25 mouse cellular contexts compared by ENCODE assay signal in genomic region chr11:120064006-120064667, GRCm38 (mm10). TPM values are rescaled to one million over a fixed set of nuclear protein-coding genes. Genes with fewer than 3 reads are reported as not detected.
DNase-seq lines count a peak whose midpoint lies in the region; ATAC-seq and TF ChIP-seq lines count a peak whose summit lies in the region.
"Had no signal": no experiment of that assay in that cellular context is flagged by ENCODE, and none has a peak within 500 bp of the region (broad histone marks: within the 10 kb centered on the region; RNA-seq: fewer than 3 reads in every experiment).

No protein-coding gene starts in this region.

- no peak overlapping the region for H3K9ac ChIP-seq in hindbrain, postnatal 0 days (replicated peaks; ENCODE audit: low read length)
- H3K9ac ChIP-seq in hindbrain, embryonic 11.5 days (ENCODE audit: low read depth, low read length), result no peak overlapping the region
- H3K9ac ChIP-seq in neural tube, embryonic 12.5 days, result peak overlapping the region; percentile 9; the same call in 1 of the 2 replicates
- H3K9ac ChIP-seq in neural tube, embryonic 15.5 days (replicated peaks), result no peak overlapping the region
- H3K9ac ChIP-seq: embryonic facial prominence, embryonic 15.5 days had no signal

- H3K36me3 ChIP-seq in hindbrain, postnatal 0 days (ENCODE audit: insufficient read depth, low read length), result peaks cover 22% of the 10 kb centered on the region; the same call in 1 of the 2 replicates
- peaks cover 3% of the 10 kb centered on the region; the same call in 1 of the 2 replicates for H3K36me3 ChIP-seq in hindbrain, embryonic 11.5 days (ENCODE audit: control insufficient read depth, insufficient read depth, low read length)
- peaks cover 59% of the 10 kb centered on the region for H3K36me3 ChIP-seq in neural tube, embryonic 12.5 days
- H3K36me3 ChIP-seq in neural tube, embryonic 15.5 days, result peaks cover 29% of the 10 kb centered on the region
- no peaks in the 10 kb centered on the region for H3K36me3 ChIP-seq in myocyte (ENCODE audit: control insufficient read depth, insufficient read depth)

- H3K4me2 ChIP-seq in hindbrain, postnatal 0 days (ENCODE audit: low read depth, low read length), result no peak overlapping the region
- H3K4me2 ChIP-seq in hindbrain, embryonic 11.5 days (replicated peaks; ENCODE audit: low read depth, low read length), result no peak overlapping the region
- no peak overlapping the region for H3K4me2 ChIP-seq in neural tube, embryonic 12.5 days (replicated peaks)
- H3K4me2 ChIP-seq in neural tube, embryonic 15.5 days, result no peak overlapping the region
- no peak overlapping the region for H3K4me2 ChIP-seq in myocyte (ENCODE audit: low read depth)
- H3K4me2 ChIP-seq: embryonic facial prominence, embryonic 15.5 days; heart, embryonic 11.5 days had no signal

- no peaks in the 10 kb centered on the region for H3K27me3 ChIP-seq in hindbrain, postnatal 0 days (ENCODE audit: insufficient read depth, low read length)
- H3K27me3 ChIP-seq in hindbrain, embryonic 11.5 days (ENCODE audit: control insufficient read depth, insufficient read depth, low read length), result no peaks in the 10 kb centered on the region
- no peaks in the 10 kb centered on the region for H3K27me3 ChIP-seq in neural tube, embryonic 12.5 days (replicated peaks)
- H3K27me3 ChIP-seq in neural tube, embryonic 15.5 days (replicated peaks), result no peaks in the 10 kb centered on the region
- peaks cover 24% of the 10 kb centered on the region for H3K27me3 ChIP-seq in myocyte (ENCODE audit: control insufficient read depth, insufficient read depth, insufficient read length)
- H3K27me3 ChIP-seq: embryonic facial prominence, embryonic 15.5 days had no signal

- WGBS in hindbrain, postnatal 0 days, result 64% methylated on average over 12 of the region's 13 CpGs
- WGBS in hindbrain, embryonic 11.5 days, result 87% methylated on average over 13 of the region's 13 CpGs
- WGBS in neural tube, embryonic 12.5 days, result 89% methylated on average over 13 of the region's 13 CpGs
- WGBS in neural tube, embryonic 15.5 days, result 84% methylated on average over 11 of the region's 13 CpGs

- H3K79me2 ChIP-seq in myocyte (ENCODE audit: control insufficient read depth, insufficient read depth), result no peaks in the 10 kb centered on the region

- H3K4me3 ChIP-seq in hindbrain, postnatal 0 days (ENCODE audit: low read length), result no peak overlapping the region
- H3K4me3 ChIP-seq in hindbrain, embryonic 11.5 days (ENCODE audit: low read depth, low read length), result no peak overlapping the region
- no peak overlapping the region for H3K4me3 ChIP-seq in neural tube, embryonic 12.5 days
- H3K4me3 ChIP-seq in neural tube, embryonic 15.5 days (replicated peaks), result no peak overlapping the region
- H3K4me3 ChIP-seq in myocyte, result no peak overlapping the region
- H3K4me3 ChIP-seq: embryonic facial prominence, embryonic 15.5 days had no signal

- 0 out of 2 replicates have a peak overlapping the region, but pooled peaks have one; percentile 27 for H3K27ac ChIP-seq in hindbrain, postnatal 0 days
- H3K27ac ChIP-seq in hindbrain, embryonic 11.5 days (ENCODE audit: low read depth, low read length), result no peak overlapping the region
- no peak overlapping the region for H3K27ac ChIP-seq in neural tube, embryonic 12.5 days
- H3K27ac ChIP-seq in neural tube, embryonic 15.5 days (replicated peaks), result no peak overlapping the region
- H3K27ac ChIP-seq: embryonic facial prominence, embryonic 15.5 days had no signal

- no peak for DNase-seq in hindbrain, postnatal 0 days (ENCODE audit: low spot score)
- DNase-seq in hindbrain, embryonic 11.5 days (ENCODE audit: low spot score), result no peak
- DNase-seq in kidney, adult 11 months, result no peak
- DNase-seq in kidney, adult 9 months, result no peak
- DNase-seq: cerebellum, adult 2 months; cerebellum, postnatal 36 days; kidney, adult 18-20 months; kidney, postnatal 10 days; left cerebral cortex, postnatal 4 days; lung, adult 18-20 months; lung, postnatal 10 days; midbrain, embryonic 14.5 days; right cerebral cortex, postnatal 14 days; spleen, adult 18-20 months; thymus, postnatal 14 days had no signal

- no peak for ATAC-seq in hindbrain, postnatal 0 days
- ATAC-seq in hindbrain, embryonic 11.5 days (ENCODE audit: low FRiP score), result no peak
- no peak for ATAC-seq in neural tube, embryonic 12.5 days (ENCODE audit: low FRiP score, low read depth)
- ATAC-seq in neural tube, embryonic 15.5 days (ENCODE audit: low FRiP score), result no peak
- ATAC-seq in granulocyte monocyte progenitor cell, adult 5-6 weeks (replicated peaks; ENCODE audit: poor library complexity, severe bottlenecking), result peak; percentile 73
- ATAC-seq: forebrain, embryonic 14.5 days; hindbrain, embryonic 16.5 days had no signal

- TF ChIP-seq CTCF in hindbrain, postnatal 0 days (IDR thresholded peaks at IDR 0.05; ENCODE audit: low read depth), result no peak

- H3K4me1 ChIP-seq in hindbrain, postnatal 0 days (ENCODE audit: insufficient read depth, low read length), result 0 out of 2 replicates have a peak, but pooled peaks cover 4% of the 10 kb centered on the region
- H3K4me1 ChIP-seq in hindbrain, embryonic 11.5 days (replicated peaks; ENCODE audit: control insufficient read depth, insufficient read depth, low read length), result no peaks in the 10 kb centered on the region
- H3K4me1 ChIP-seq in neural tube, embryonic 12.5 days, result no peaks in the 10 kb centered on the region
- 0 out of 2 replicates have a peak, but pooled peaks cover under 1% of the 10 kb centered on the region for H3K4me1 ChIP-seq in neural tube, embryonic 15.5 days

- no peaks in the 10 kb centered on the region for H3K9me3 ChIP-seq in hindbrain, postnatal 0 days (ENCODE audit: low read length)
- H3K9me3 ChIP-seq in hindbrain, embryonic 11.5 days (ENCODE audit: control insufficient read depth, low read length), result no peaks in the 10 kb centered on the region
- no peaks in the 10 kb centered on the region for H3K9me3 ChIP-seq in neural tube, embryonic 12.5 days
- no peaks in the 10 kb centered on the region for H3K9me3 ChIP-seq in neural tube, embryonic 15.5 days (replicated peaks)
- H3K9me3 ChIP-seq: embryonic facial prominence, embryonic 15.5 days; G1E had no signal

- TF ChIP-seq POLR2A in myocyte (IDR thresholded peaks at IDR 0.05; ENCODE audit: insufficient read length, low read depth), result no peak

- H3ac ChIP-seq in myocyte (ENCODE audit: control insufficient read depth, insufficient read length), result no peak overlapping the region

TF ChIP-seq in myocyte, 11 proteins besides CTCF, POLR2A, EP300 and RAD21 (continues in another document):
- TF ChIP-seq REST (IDR thresholded peaks at IDR 0.05; ENCODE audit: insufficient read depth, insufficient read length) (no peak), TCF3 (IDR thresholded peaks at IDR 0.05; ENCODE audit: insufficient read length, low read depth) (peak; percentile 53), E2F4 (IDR thresholded peaks at IDR 0.05; ENCODE audit: insufficient read depth) (no peak), MYOD1 (IDR thresholded peaks at IDR 0.05; ENCODE audit: control insufficient read depth in 1 of 3, insufficient read length in 2 of 3, low read depth in 2 of 3) (peak; percentile 0 to 89 (median 40)), SRF (IDR thresholded peaks at IDR 0.05; ENCODE audit: control insufficient read depth, insufficient read length, low read depth) (no peak)

RNA-seq across cellular contexts. Expression of gene Aatk, which starts 17.2 kb away (rescaled TPM):
- 161 and 184 TPM in 2 replicates for total RNA-seq in hindbrain, postnatal 0 days (2014; rRNA removed)
- polyA plus RNA-seq in hindbrain, postnatal 0 days (2015; fragmentation: Nextera tagmentation; extraction: Ambion mirVana), result 33.3 and 35.5 TPM in 2 replicates
- polyA plus RNA-seq in hindbrain, embryonic 11.5 days (2014; fragmentation: Nextera tagmentation; extraction: Ambion mirVana), result 1.9 TPM in 2 replicates
- polyA plus RNA-seq in neural tube, embryonic 12.5 days (2016; fragmentation: Nextera tagmentation; extraction: Ambion mirVana), result 14.6 and 17.6 TPM in 2 replicates
- polyA plus RNA-seq in neural tube, embryonic 15.5 days (2015; fragmentation: Nextera tagmentation; extraction: Ambion mirVana), result 38.2 and 46.2 TPM in 2 replicates
- total RNA-seq in granulocyte monocyte progenitor cell, adult 5-6 weeks (2014; fragmentation: Nextera tagmentation), result 8.3 and 15.1 TPM in 2 replicates
- 5.2 and 8.3 TPM in 2 replicates for total RNA-seq in granulocyte monocyte progenitor cell, adult 5-6 weeks (2017)
- polyA plus RNA-seq in myocyte (2012; fragmentation: generic; extraction: Trizol), result 0.26 TPM
- total RNA-seq: megakaryocyte-erythroid progenitor cell, adult 5-6 weeks had no signal
- polyA plus RNA-seq: G1E had no signal

RNA-seq across cellular contexts. Expression of gene Cep131, which starts 22.5 kb away (rescaled TPM):
- 18.5 and 18.7 TPM in 2 replicates for total RNA-seq in hindbrain, postnatal 0 days (2014; rRNA removed)
- polyA plus RNA-seq in hindbrain, postnatal 0 days (2015; fragmentation: Nextera tagmentation; extraction: Ambion mirVana), result 23.3 and 26.4 TPM in 2 replicates
- polyA plus RNA-seq in hindbrain, embryonic 11.5 days (2014; fragmentation: Nextera tagmentation; extraction: Ambion mirVana), result 24.2 and 24.6 TPM in 2 replicates
- 41.3 and 43.6 TPM in 2 replicates for polyA plus RNA-seq in neural tube, embryonic 12.5 days (2016; fragmentation: Nextera tagmentation; extraction: Ambion mirVana)
- 26.0 and 27.2 TPM in 2 replicates for polyA plus RNA-seq in neural tube, embryonic 15.5 days (2015; fragmentation: Nextera tagmentation; extraction: Ambion mirVana)
- 8.3 and 14.9 TPM in 2 replicates for total RNA-seq in granulocyte monocyte progenitor cell, adult 5-6 weeks (2014; fragmentation: Nextera tagmentation)
- total RNA-seq in granulocyte monocyte progenitor cell, adult 5-6 weeks (2017), result 11.3 and 23.8 TPM in 2 replicates
- 12.2 TPM for polyA plus RNA-seq in myocyte (2012; fragmentation: generic; extraction: Trizol)

RNA-seq across cellular contexts. Expression of gene Tepsin, which starts 34.4 kb away (rescaled TPM):
- total RNA-seq in hindbrain, postnatal 0 days (2014; rRNA removed), result 30.6 and 31.6 TPM in 2 replicates
- 13.8 and 14.8 TPM in 2 replicates for polyA plus RNA-seq in hindbrain, postnatal 0 days (2015; fragmentation: Nextera tagmentation; extraction: Ambion mirVana)
- polyA plus RNA-seq in hindbrain, embryonic 11.5 days (2014; fragmentation: Nextera tagmentation; extraction: Ambion mirVana), result 16.9 and 17.6 TPM in 2 replicates
- 24.1 and 24.5 TPM in 2 replicates for polyA plus RNA-seq in neural tube, embryonic 12.5 days (2016; fragmentation: Nextera tagmentation; extraction: Ambion mirVana)
- polyA plus RNA-seq in neural tube, embryonic 15.5 days (2015; fragmentation: Nextera tagmentation; extraction: Ambion mirVana), result 22.3 and 23.9 TPM in 2 replicates
- total RNA-seq in granulocyte monocyte progenitor cell, adult 5-6 weeks (2014; fragmentation: Nextera tagmentation), result 15.3 and 22.2 TPM in 2 replicates
- total RNA-seq in granulocyte monocyte progenitor cell, adult 5-6 weeks (2017), result 7.5 and 9.3 TPM in 2 replicates
- polyA plus RNA-seq in myocyte (2012; fragmentation: generic; extraction: Trizol), result 10.3 TPM

RNA-seq across cellular contexts. Expression of gene Ndufaf8, which starts 34.6 kb away (rescaled TPM):
- total RNA-seq in hindbrain, postnatal 0 days (2014; rRNA removed), result 56.1 and 82.6 TPM in 2 replicates
- 62.7 and 70.2 TPM in 2 replicates for polyA plus RNA-seq in hindbrain, postnatal 0 days (2015; fragmentation: Nextera tagmentation; extraction: Ambion mirVana)
- 62.8 and 67.5 TPM in 2 replicates for polyA plus RNA-seq in hindbrain, embryonic 11.5 days (2014; fragmentation: Nextera tagmentation; extraction: Ambion mirVana)
- 48.9 and 56.4 TPM in 2 replicates for polyA plus RNA-seq in neural tube, embryonic 12.5 days (2016; fragmentation: Nextera tagmentation; extraction: Ambion mirVana)
- 49.4 and 64.3 TPM in 2 replicates for polyA plus RNA-seq in neural tube, embryonic 15.5 days (2015; fragmentation: Nextera tagmentation; extraction: Ambion mirVana)
- total RNA-seq in granulocyte monocyte progenitor cell, adult 5-6 weeks (2014; fragmentation: Nextera tagmentation), result 37.0 and 64.8 TPM in 2 replicates
- 30.2 and 31.6 TPM in 2 replicates for total RNA-seq in granulocyte monocyte progenitor cell, adult 5-6 weeks (2017)
- 56.7 TPM for polyA plus RNA-seq in myocyte (2012; fragmentation: generic; extraction: Trizol)
